Mouse (Mus musculus) embryonic facial prominence, embryonic 10.5 days (tissue): ENCODE data around the gene Ddx51. TPM values are rescaled to one million over a fixed set of nuclear protein-coding genes. Genes with fewer than 3 reads are reported as not detected.

Source experiments
- DNase-seq: peaks from one replicate; pipeline ENCODE4 v3.0.0-alpha.2; 2017; ENCODE audit warnings: low spot score
- H3K27ac ChIP-seq: fragments of 300-500 bp; sonication (generic); replicated peaks from 2 replicates; pipeline ENCODE4 v1.5.1; 2016; ENCODE audit warnings: mild to moderate bottlenecking
- H3K27me3 ChIP-seq: fragments of 300-500 bp; sonication (generic); replicated peaks from 2 replicates; pipeline ENCODE4 v1.6.1; 2016; ENCODE audit warnings: low read depth, mild to moderate bottlenecking; ENCODE audit not compliant: poor library complexity, severe bottlenecking
- H3K36me3 ChIP-seq: fragments of 300-500 bp; sonication (generic); replicated peaks from 2 replicates; pipeline ENCODE4 v1.6.1; 2016; ENCODE audit warnings: mild to moderate bottlenecking, moderate library complexity
- H3K4me1 ChIP-seq: fragments of 300-500 bp; sonication (generic); 2 replicates; pipeline ENCODE4 v1.6.1; 2016
- H3K4me3 ChIP-seq: fragments of 300-500 bp; sonication (generic); 2 replicates; pipeline ENCODE4 v1.5.1; 2016; ENCODE audit warnings: mild to moderate bottlenecking, moderate library complexity
- H3K9me3 ChIP-seq: fragments of 300-500 bp; sonication (generic); 2 replicates; pipeline ENCODE4 v1.6.1; 2016; ENCODE audit warnings: mild to moderate bottlenecking
- WGBS: fragments of 180-500 bp; shearing (Covaris S2); methylation state at CpG from one replicate; pipeline ENCODE4 v1.1.7; 2016; 5-methylcytosine and 5-hydroxymethylcytosine counted together
- polyA plus RNA-seq: library from polyadenylated mRNA; unstranded; fragments of >200 nt; fragmentation: Nextera tagmentation; extraction: Ambion mirVana; gene quantifications from 2 replicates; pipeline ENCODE4 v1.2.1, GENCODE M21; 2016

Ddx51 gene
- polyA plus RNA-seq, 1 experiment from 2014 or later, result 33.4 TPM

- Histone ChIP-seq H3K4me3 (no peak overlapping the region), H3K9me3 (no peaks in the 10 kb centered on the region), H3K27ac (no peak overlapping the region), H3K4me1 (peaks cover 5% of the 10 kb centered on the region; the same call in 1 of the 2 replicates), H3K36me3 (no peaks in the 10 kb centered on the region), H3K27me3 (no peaks in the 10 kb centered on the region; the same call in 1 of the 2 replicates)
- DNase-seq, result no peak
- WGBS, result 82% methylated on average over 10 of the region's 10 CpGs
These were observed 25.9 kb upstream of the Ddx51 start for GRCm38 (mm10) chr5:110627351-110627750.

- WGBS, result 26% methylated on average over 19 of the region's 19 CpGs
- no peaks in the 10 kb centered on the region; the same call in 1 of the 2 replicates for H3K27me3 ChIP-seq
- peaks cover 5% of the 10 kb centered on the region; the same call in 1 of the 2 replicates for H3K4me1 ChIP-seq
- 0 out of 2 replicates have a peak overlapping the region, but pooled peaks have one; percentile 4 for H3K4me3 ChIP-seq
- peak; percentile 23 for DNase-seq
- no peaks in the 10 kb centered on the region for H3K9me3 ChIP-seq
- no peaks in the 10 kb centered on the region for H3K36me3 ChIP-seq
- H3K27ac ChIP-seq, result no peak overlapping the region
These were observed 25.1 kb upstream of the Ddx51 start for GRCm38 (mm10) chr5:110628156-110628555.

GRCm38 (mm10) chr5:110629525-110630120 lies 23.6 kb upstream of the Ddx51 start:
- WGBS, result 81% methylated on average over 2 of the region's 2 CpGs
- DNase-seq, result no peak
- no peak overlapping the region for H3K27ac ChIP-seq
- H3K4me3 ChIP-seq, result no peak overlapping the region
- H3K4me1 ChIP-seq, result peaks cover 5% of the 10 kb centered on the region; the same call in 1 of the 2 replicates
- no peaks in the 10 kb centered on the region for H3K36me3 ChIP-seq
- H3K27me3 ChIP-seq, result no peaks in the 10 kb centered on the region; the same call in 1 of the 2 replicates
- no peaks in the 10 kb centered on the region for H3K9me3 ChIP-seq

- Histone ChIP-seq H3K4me3 (no peak overlapping the region), H3K36me3 (no peaks in the 10 kb centered on the region), H3K4me1 (peaks cover 5% of the 10 kb centered on the region; the same call in 1 of the 2 replicates), H3K27me3 (no peaks in the 10 kb centered on the region; the same call in 1 of the 2 replicates), H3K27ac (no peak overlapping the region), H3K9me3 (no peaks in the 10 kb centered on the region)
- DNase-seq, result no peak
- WGBS, result 39% methylated on average over 6 of the region's 6 CpGs
These were observed 17.1 kb upstream of the Ddx51 start for GRCm38 (mm10) chr5:110635951-110636707.

GRCm38 (mm10) chr5:110638306-110639074 lies 14.8 kb upstream of the Ddx51 start:
- 82% methylated on average over 7 of the region's 7 CpGs for WGBS
- Histone ChIP-seq H3K27ac (no peak overlapping the region), H3K4me3 (no peak overlapping the region), H3K9me3 (no peaks in the 10 kb centered on the region), H3K4me1 (peaks cover 5% of the 10 kb centered on the region; the same call in 1 of the 2 replicates), H3K27me3 (no peaks in the 10 kb centered on the region; the same call in 1 of the 2 replicates), H3K36me3 (no peaks in the 10 kb centered on the region)
- no peak for DNase-seq

GRCm38 (mm10) chr5:110639459-110639858 lies 13.8 kb upstream of the Ddx51 start:
- DNase-seq, result peak; percentile 71
- 0 out of 2 replicates have a peak, but pooled peaks cover 2% of the 10 kb centered on the region for H3K36me3 ChIP-seq
- no peaks in the 10 kb centered on the region for H3K9me3 ChIP-seq
- H3K27ac ChIP-seq, result peak overlapping the region; percentile 67; the same call in 1 of the 2 replicates
- H3K4me1 ChIP-seq, result peaks cover 5% of the 10 kb centered on the region; the same call in 1 of the 2 replicates
- H3K27me3 ChIP-seq, result no peaks in the 10 kb centered on the region; the same call in 1 of the 2 replicates
- 25% methylated on average over 12 of the region's 12 CpGs for whole genome bisulfite sequencing
- H3K4me3 ChIP-seq, result peak overlapping the region; percentile 38

GRCm38 (mm10) chr5:110646377-110646776 lies 6.9 kb upstream of the Ddx51 start:
- Histone ChIP-seq H3K4me1 (no peaks in the 10 kb centered on the region), H3K27me3 (no peaks in the 10 kb centered on the region), H3K9me3 (no peaks in the 10 kb centered on the region), H3K4me3 (no peak overlapping the region), H3K36me3 (peaks cover 69% of the 10 kb centered on the region), H3K27ac (no peak overlapping the region)
- DNase-seq, result no peak

GRCm38 (mm10) chr5:110653686-110654085 lies 435 bp downstream of the Ddx51 start:
- no peak for DNase-seq
- Histone ChIP-seq H3K27me3 (no peaks in the 10 kb centered on the region), H3K4me3 (peak overlapping the region; percentile 90), H3K9me3 (no peaks in the 10 kb centered on the region), H3K27ac (peak overlapping the region; percentile 87), H3K4me1 (peaks cover 19% of the 10 kb centered on the region), H3K36me3 (peaks cover 77% of the 10 kb centered on the region)
- WGBS, result 1% methylated on average over 37 of the region's 37 CpGs

GRCm38 (mm10) chr5:110659682-110660081 lies 6.4 kb downstream of the Ddx51 start:
- Histone ChIP-seq H3K27ac (no peak overlapping the region), H3K36me3 (peaks cover 100% of the 10 kb centered on the region), H3K9me3 (no peaks in the 10 kb centered on the region), H3K4me3 (no peak overlapping the region), H3K4me1 (no peaks in the 10 kb centered on the region), H3K27me3 (no peaks in the 10 kb centered on the region)
- no peak for DNase-seq

- Histone ChIP-seq H3K36me3 (peaks cover 100% of the 10 kb centered on the region), H3K27me3 (no peaks in the 10 kb centered on the region), H3K9me3 (no peaks in the 10 kb centered on the region), H3K27ac (no peak overlapping the region), H3K4me3 (no peak overlapping the region), H3K4me1 (no peaks in the 10 kb centered on the region)
- no peak for DNase-seq
- WGBS, result 89% methylated on average over 2 of the region's 2 CpGs
These were observed 10.8 kb downstream of the Ddx51 start for GRCm38 (mm10) chr5:110664041-110664440.

- H3K27me3 ChIP-seq, result no peaks in the 10 kb centered on the region
- WGBS, result 95% methylated on average over 2 of the region's 2 CpGs
These were observed 11.6 kb downstream of the Ddx51 start for GRCm38 (mm10) chr5:110664750-110665269.

GRCm38 (mm10) chr5:110665486-110666121 lies 12.4 kb downstream of the Ddx51 start:
- Histone ChIP-seq H3K27me3 (no peaks in the 10 kb centered on the region), H3K9me3 (no peaks in the 10 kb centered on the region), H3K4me3 (no peak overlapping the region), H3K27ac (no peak overlapping the region), H3K36me3 (peaks cover 100% of the 10 kb centered on the region), H3K4me1 (no peaks in the 10 kb centered on the region)
- no peak for DNase-seq
- 68% methylated on average over 6 of the region's 6 CpGs for WGBS

More at GRCm38 (mm10) chr5:110664750-110665269, 11.6 kb downstream of the Ddx51 start:
- no peaks in the 10 kb centered on the region for H3K4me1 ChIP-seq
- H3K27ac ChIP-seq, result no peak overlapping the region
- no peak overlapping the region for H3K4me3 ChIP-seq
- peaks cover 100% of the 10 kb centered on the region for H3K36me3 ChIP-seq
- DNase-seq, result no peak
- H3K9me3 ChIP-seq, result no peaks in the 10 kb centered on the region
